ENCODE assay signal across 8 mouse cellular contexts in the genomic region with DNA sequence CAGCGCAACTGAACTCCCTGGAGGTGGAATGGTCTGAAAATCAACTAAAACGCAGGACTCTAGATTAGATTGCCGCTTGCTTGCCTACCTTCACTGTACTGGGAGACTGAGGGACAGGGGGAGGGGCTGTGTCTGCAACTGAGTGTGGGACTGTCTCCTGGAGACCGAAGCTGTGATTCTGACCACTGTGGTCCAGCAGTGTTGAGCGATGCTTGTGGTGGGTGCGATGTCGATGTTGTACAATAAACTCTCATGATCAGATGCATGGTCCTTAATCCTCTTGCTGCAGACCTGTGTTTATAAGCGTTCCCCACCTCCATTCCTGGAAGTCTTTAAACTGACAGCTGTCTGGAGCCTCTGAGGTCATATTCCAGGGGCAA. TPM values are rescaled to one million over a fixed set of nuclear protein-coding genes. Genes with fewer than 3 reads are reported as not detected.
DNase-seq lines count a peak whose midpoint lies in the region; ATAC-seq and TF ChIP-seq lines count a peak whose summit lies in the region.

No protein-coding gene starts in this region.

- H3K27me3 ChIP-seq in heart, embryonic 15.5 days = peaks cover 34% of the 10 kb centered on the region
- H3K27me3 ChIP-seq in heart, adult 2 months (ENCODE audit: control insufficient read depth, insufficient read depth, low read length) = 0 out of 2 replicates have a peak, but pooled peaks cover 2% of the 10 kb centered on the region
- H3K27me3 ChIP-seq in testis, adult 2 months (ENCODE audit: control insufficient read depth, insufficient read depth, low read length) = no peaks in the 10 kb centered on the region
- no peaks in the 10 kb centered on the region; the same call in 1 of the 2 replicates for H3K27me3 ChIP-seq in limb, embryonic 14.5 days (ENCODE audit: control insufficient read depth, insufficient read depth, low read length)

- H3K79me2 ChIP-seq in heart, adult 2 months (replicated peaks; ENCODE audit: control insufficient read depth, insufficient read depth, low read length) = no peaks in the 10 kb centered on the region

- no peak for TF ChIP-seq EP300 in heart, adult 2 months (IDR thresholded peaks at IDR 0.05; ENCODE audit: insufficient read depth, low read depth, low read length)

- H3K4me2 ChIP-seq in heart, embryonic 15.5 days = peak overlapping the region; percentile 72
- peak overlapping the region; percentile 52 for H3K4me2 ChIP-seq in limb, embryonic 14.5 days (replicated peaks; ENCODE audit: low read depth, low read length, severe bottlenecking)

- no peaks in the 10 kb centered on the region for H3K36me3 ChIP-seq in heart, embryonic 15.5 days
- H3K36me3 ChIP-seq in heart, adult 2 months (ENCODE audit: control insufficient read depth, insufficient read depth, low read length) = no peaks in the 10 kb centered on the region
- H3K36me3 ChIP-seq in testis, adult 2 months (ENCODE audit: control insufficient read depth, insufficient read depth, low read length) = no peaks in the 10 kb centered on the region
- H3K36me3 ChIP-seq in limb, embryonic 14.5 days (ENCODE audit: control insufficient read depth, insufficient read depth, low read length) = no peaks in the 10 kb centered on the region

- no peak for TF ChIP-seq CTCF in heart, adult 2 months (IDR thresholded peaks at IDR 0.05)
- no peak for TF ChIP-seq CTCF in testis, adult 2 months (IDR thresholded peaks at IDR 0.05; ENCODE audit: control insufficient read depth, insufficient read depth, insufficient replicate concordance, low read depth, low read length)

- H3K4me1 ChIP-seq in heart, embryonic 15.5 days (replicated peaks) = peaks cover 12% of the 10 kb centered on the region
- no peaks in the 10 kb centered on the region; the same call in 1 of the 2 replicates for H3K4me1 ChIP-seq in heart, adult 2 months (ENCODE audit: control insufficient read depth, insufficient read depth, low read length)
- peaks cover 11% of the 10 kb centered on the region for H3K4me1 ChIP-seq in testis, adult 2 months (ENCODE audit: control insufficient read depth, insufficient read depth, low read length)
- peaks cover 11% of the 10 kb centered on the region for H3K4me1 ChIP-seq in limb, embryonic 14.5 days (ENCODE audit: control insufficient read depth, insufficient read depth, low read length)

- 26% methylated on average over 8 of the region's 8 CpGs for WGBS in heart, embryonic 15.5 days
- WGBS in heart, adult 2 months = 36% methylated on average over 8 of the region's 8 CpGs
- 33% methylated on average over 8 of the region's 8 CpGs for WGBS in limb, embryonic 14.5 days

- no peak for TF ChIP-seq POLR2A in heart, adult 2 months (IDR thresholded peaks at IDR 0.05; ENCODE audit: insufficient read depth, low read depth, low read length)
- no peak for TF ChIP-seq POLR2A in testis, adult 2 months (IDR thresholded peaks at IDR 0.05; ENCODE audit: control insufficient read depth, low read depth, low read length)
- no peak for TF ChIP-seq POLR2A in limb, embryonic 14.5 days (IDR thresholded peaks at IDR 0.05; ENCODE audit: borderline replicate concordance, extremely low read depth, insufficient read depth, insufficient read length)

- no peak for DNase-seq in heart, adult 2 months
- no peak for DNase-seq in testis, postnatal 14 days (ENCODE audit: low spot score)
- DNase-seq in limb, embryonic 14.5 days (ENCODE audit: low spot score) = no peak
- no peak for DNase-seq in c-Kit-positive CD71-positive TER-119-positive erythroid progenitor cells, embryonic 14.5 days (ENCODE audit: low spot score)
- DNase-seq in MN1 (ENCODE audit: low spot score) = no peak
- DNase-seq in ovary, postnatal 10 days (ENCODE audit: low spot score) = no peak

- H3K4me3 ChIP-seq in heart, embryonic 15.5 days = peak overlapping the region; percentile 43
- H3K4me3 ChIP-seq in heart, adult 2 months = no peak overlapping the region
- H3K4me3 ChIP-seq in testis, adult 2 months (ENCODE audit: control insufficient read depth, low read depth, low read length) = peak overlapping the region; percentile 37; the same call in 1 of the 2 replicates
- peak overlapping the region; percentile 34 for H3K4me3 ChIP-seq in limb, embryonic 14.5 days (replicated peaks; ENCODE audit: low read length)

- H3K27ac ChIP-seq in heart, embryonic 15.5 days = no peak overlapping the region
- no peak overlapping the region for H3K27ac ChIP-seq in heart, adult 2 months
- H3K27ac ChIP-seq in testis, adult 2 months (ENCODE audit: control insufficient read depth, insufficient read depth, low read depth, low read length) = no peak overlapping the region
- H3K27ac ChIP-seq in limb, embryonic 14.5 days (replicated peaks; ENCODE audit: low read depth, low read length) = no peak overlapping the region

- peak overlapping the region; percentile 22; the same call in 1 of the 2 replicates for H3K9ac ChIP-seq in heart, embryonic 15.5 days
- H3K9ac ChIP-seq in heart, adult 2 months (ENCODE audit: low read depth, low read length) = no peak overlapping the region
- H3K9ac ChIP-seq in limb, embryonic 14.5 days (ENCODE audit: low read depth, low read length, severe bottlenecking) = 0 out of 2 replicates have a peak overlapping the region, but pooled peaks have one; percentile 0

- intact Hi-C loops in heart, adult 2 months (cut with DNase I) = no loop called here

- no peak for ATAC-seq in heart, embryonic 15.5 days (replicated peaks; ENCODE audit: insufficient number of reproducible peaks, insufficient read depth, low FRiP score, low read depth)
- ATAC-seq in limb, embryonic 14.5 days (ENCODE audit: low FRiP score, low read depth) = no peak

- no peaks in the 10 kb centered on the region for H3K9me3 ChIP-seq in heart, embryonic 15.5 days (replicated peaks)
- no peaks in the 10 kb centered on the region for H3K9me3 ChIP-seq in limb, embryonic 14.5 days (ENCODE audit: control insufficient read depth, low read length)

RNA-seq across cellular contexts. Expression of a gene that starts 1.4 kb away (rescaled TPM):
- 0.03 TPM in 1 of 2 replicates, not detected in the other for polyA plus RNA-seq in heart, embryonic 15.5 days (2015; fragmentation: Nextera tagmentation; extraction: Ambion mirVana)
- total RNA-seq in heart, adult 2 months (2021) = not detected
- polyA plus RNA-seq in heart, adult 2 months (2012; rRNA removed) = 0.02 TPM in 1 of 2 replicates, not detected in the other
- polyA plus RNA-seq in testis, adult 2 months (2012; rRNA removed) = 0.04 TPM in 1 of 2 replicates, not detected in the other
- polyA plus RNA-seq in limb, embryonic 14.5 days (2012; rRNA removed) = 0.94 and 1.2 TPM in 2 replicates
- 0.54 and 0.58 TPM in 2 replicates for polyA plus RNA-seq in limb, embryonic 14.5 days (2014; fragmentation: Nextera tagmentation; extraction: Ambion mirVana)
